Mouse (Mus musculus) spleen, adult 18-20 months (tissue): ENCODE measurements at regions not wholly inside any gene's neighbourhood (a gene's known extent, or its start where the extent isn't known, plus 50 kb on each side); places are given as distances from the start of the nearest gene placed in this dataset.

Source experiments
- DNase-seq, 2 experiments: peaks; one replicate each; pipeline ENCODE4 v3.0.0; 2022; ENCODE audit warnings: mixed read lengths in 2 of 2

GRCm38 (mm10) chr8:115806139-115806538, 98.5 kb upstream of the Maf start:
- no peak for DNase-seq

GRCm38 (mm10) chr8:115793587-115793986, 86.0 kb upstream of the Maf start:
- DNase-seq = no peak

GRCm38 (mm10) chr8:115788421-115788820, 80.8 kb upstream of the Maf start:
- DNase-seq = no peak

- DNase-seq = no peak
Observed at GRCm38 (mm10) chr8:115786185-115786584, 78.6 kb upstream of the Maf start.

- no peak for DNase-seq
Observed at GRCm38 (mm10) chr8:115785769-115786168, 78.2 kb upstream of the Maf start.

- no peak for DNase-seq
Observed at GRCm38 (mm10) chr8:115783364-115783763, 75.8 kb upstream of the Maf start.

- DNase-seq = no peak
Observed at GRCm38 (mm10) chr8:115778433-115778832, 70.8 kb upstream of the Maf start.

GRCm38 (mm10) chr8:115771060-115771459, 63.5 kb upstream of the Maf start:
- no peak for DNase-seq

GRCm38 (mm10) chr8:115768631-115769030, 61.0 kb upstream of the Maf start:
- no peak for DNase-seq

- no peak for DNase-seq
Observed at GRCm38 (mm10) chr8:115766218-115766898, 58.8 kb upstream of the Maf start.

- DNase-seq = no peak
Observed at GRCm38 (mm10) chr8:115764551-115764950, 57.0 kb upstream of the Maf start.

- no peak for DNase-seq
Observed at GRCm38 (mm10) chr8:115758011-115758410, 50.4 kb upstream of the Maf start.
